Mouse (Mus musculus) retina, adult 2 months (tissue): ENCODE measurements around the gene Tmem26.

ENCODE experiments used
- DNase-seq: peaks from one replicate; pipeline ENCODE4 v3.0.0-alpha.2; 2012; ENCODE audit warnings: low read depth, low spot score

Gene Tmem26

DNA sequence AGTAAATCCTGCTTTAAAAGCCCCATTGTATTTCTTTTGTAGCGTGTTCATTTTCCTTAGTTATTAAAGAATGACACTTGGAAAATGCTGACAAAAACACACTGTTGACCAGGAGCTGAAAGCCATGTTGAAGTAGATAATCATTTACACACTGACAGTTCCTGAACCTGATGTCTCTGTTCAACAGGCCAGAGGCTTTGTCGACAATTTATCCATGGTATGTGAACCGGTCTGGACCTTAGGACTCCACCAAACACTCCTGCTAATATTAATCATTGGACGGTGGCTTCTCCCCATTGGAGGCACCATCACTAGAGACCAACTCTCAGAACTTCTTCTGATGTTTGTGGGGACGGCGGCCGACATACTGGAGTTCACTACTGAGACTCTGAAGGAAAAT is 27.5 kb downstream of the Tmem26 start:
- no peak for DNase-seq

DNA sequence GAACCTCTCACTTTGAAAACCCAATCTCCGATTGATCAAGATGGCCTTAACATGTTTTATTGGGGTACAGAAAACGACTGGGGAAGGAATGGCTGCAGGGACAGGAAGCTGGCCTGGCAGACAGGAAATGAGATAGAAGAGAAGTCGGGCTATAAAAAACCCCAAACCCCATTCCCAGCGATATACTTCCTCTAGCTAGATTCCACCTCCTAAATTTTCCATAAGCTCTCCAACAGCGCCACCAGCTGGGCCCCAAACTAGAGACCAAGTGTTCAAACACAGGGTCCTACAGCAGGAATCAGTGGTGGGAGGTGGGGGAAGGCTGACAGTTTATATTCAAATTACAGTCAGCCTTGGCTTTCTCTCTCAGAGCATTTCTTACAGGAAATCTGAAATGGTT is 35.8 kb downstream of the Tmem26 start:
- DNase-seq, result no peak

DNA sequence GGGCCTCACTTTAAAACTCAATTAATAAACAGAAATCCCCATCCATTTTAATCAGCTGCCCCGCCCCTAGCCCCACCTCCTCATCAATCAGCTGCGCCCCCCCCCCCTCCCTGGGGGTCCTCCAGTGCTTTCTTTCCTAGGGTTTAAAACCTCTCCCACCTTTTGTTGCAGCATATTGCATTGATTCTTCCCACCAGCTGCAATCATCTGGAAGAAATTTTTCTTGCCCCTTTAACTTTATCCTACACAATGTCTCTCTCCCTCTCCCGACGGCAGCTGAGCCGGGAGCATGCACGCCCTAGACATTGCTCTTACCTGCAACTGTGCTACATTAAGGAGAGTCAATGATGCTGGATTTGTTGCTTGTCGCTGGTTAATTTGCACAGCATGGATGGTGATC is 36.3 kb downstream of the Tmem26 start:
- no peak for DNase-seq

DNA sequence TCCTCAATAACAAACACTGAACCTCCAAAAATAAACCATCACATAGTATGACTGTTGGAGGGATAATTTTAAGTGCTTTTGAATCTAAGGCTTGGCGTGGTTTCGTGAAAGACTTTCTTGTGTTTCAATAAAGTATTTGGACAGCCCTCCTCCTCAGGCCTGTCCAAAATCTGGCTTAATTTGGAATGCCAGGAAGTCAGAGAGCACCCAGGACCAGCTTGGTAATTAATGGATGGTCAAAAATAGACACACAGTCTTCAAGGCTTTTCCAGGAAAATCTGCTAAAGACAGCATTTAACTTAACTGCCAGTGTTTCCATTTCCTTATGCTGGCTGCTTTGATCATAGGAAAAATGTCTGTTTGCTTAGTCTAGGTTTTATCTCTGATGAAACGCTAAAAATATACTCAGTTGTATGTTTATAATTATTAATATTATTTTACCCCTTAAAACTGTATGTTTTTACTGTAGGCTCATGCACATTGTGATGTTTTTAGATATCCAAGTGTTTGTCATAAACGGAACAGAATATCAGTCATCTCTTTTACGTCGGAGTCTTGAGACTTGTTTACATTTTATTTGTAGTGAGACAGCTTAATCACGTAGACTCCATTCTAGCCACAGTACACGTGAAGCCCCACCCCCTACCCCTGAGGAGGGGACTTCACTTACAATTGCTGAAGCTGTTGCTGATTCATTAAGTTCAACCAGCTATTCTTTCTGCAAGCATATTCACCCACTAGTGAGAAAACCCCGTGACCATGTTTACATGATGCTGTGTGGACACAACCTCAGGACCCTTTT is 57.8 kb downstream of the Tmem26 start:
- no peak for DNase-seq

DNA sequence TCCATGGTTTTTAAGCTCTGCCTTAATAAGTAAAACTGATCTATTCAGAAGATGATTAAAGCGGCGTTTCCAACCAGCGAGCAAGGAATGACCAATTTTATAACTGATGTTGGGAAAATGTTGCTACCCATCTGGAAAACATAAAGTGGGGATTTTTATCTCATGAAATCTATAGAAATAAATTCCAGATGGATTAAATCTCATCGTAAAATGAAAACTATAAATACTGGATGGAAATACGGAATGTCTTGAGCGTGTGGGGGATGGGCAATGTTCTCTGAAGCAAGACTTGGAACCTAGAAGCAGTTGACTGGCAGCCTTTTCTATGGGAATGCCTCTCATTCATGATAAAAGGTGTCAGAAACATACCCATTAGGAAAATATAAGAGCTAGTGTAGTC is 59.3 kb downstream of the Tmem26 start:
- no peak for DNase-seq

DNA sequence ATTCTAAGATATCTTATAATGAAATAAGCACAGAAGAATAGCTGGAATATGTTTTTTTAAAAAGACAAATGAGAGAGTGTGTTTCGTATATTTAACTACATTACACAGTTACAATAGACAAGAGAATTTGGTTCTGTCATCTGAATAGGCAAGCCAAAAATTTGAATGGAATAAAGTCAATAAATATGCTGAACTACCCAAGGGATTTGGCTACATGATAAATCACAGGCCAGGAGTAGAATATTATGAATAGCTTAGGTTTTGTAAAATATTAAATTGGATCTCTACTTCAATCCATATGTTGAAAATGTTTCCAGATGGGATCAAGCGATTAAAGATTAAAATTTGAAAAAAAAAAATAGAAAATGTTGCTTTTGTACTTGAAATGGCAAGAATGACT is 60.4 kb downstream of the Tmem26 start:
- no peak for DNase-seq

DNA sequence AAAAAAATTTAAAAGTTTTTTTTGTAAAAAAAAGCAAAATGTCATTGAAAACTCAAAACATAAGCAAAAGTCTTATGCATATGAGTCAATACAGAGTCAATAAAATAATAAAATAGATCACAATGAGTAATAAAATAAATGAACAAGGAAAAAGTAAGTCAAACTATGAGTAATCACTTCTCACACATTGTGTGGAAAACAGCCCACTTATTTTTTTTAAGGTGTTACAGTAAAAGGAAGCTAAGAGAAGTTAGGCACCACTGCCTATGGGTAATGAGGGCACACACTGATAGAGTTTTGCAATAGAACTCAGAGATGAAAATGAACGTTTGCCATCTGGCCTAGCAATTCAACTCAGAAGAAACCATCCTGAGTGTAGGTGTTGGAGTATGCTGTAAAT is 61.0 kb downstream of the Tmem26 start:
- no peak for DNase-seq

DNA sequence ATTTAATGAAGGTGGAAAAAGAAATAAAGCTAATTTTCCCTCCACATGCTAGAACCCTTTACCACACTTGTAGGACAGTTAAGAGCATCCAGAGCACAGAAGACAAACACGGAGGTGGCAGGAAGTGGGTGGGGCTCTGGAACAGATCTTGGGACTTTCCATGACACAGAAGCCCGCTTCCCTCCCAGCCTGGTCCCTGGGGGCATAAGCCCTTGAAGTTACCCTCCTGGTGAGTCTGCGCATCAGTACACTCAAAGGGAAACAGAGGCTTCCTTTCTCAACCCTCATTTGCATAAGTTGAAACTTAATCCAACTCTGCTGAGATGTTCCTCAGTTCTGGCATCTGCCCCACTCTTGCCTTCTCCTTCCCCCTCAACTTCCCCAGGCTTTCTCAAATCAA is 72.0 kb downstream of the Tmem26 start:
- no peak for DNase-seq

DNA sequence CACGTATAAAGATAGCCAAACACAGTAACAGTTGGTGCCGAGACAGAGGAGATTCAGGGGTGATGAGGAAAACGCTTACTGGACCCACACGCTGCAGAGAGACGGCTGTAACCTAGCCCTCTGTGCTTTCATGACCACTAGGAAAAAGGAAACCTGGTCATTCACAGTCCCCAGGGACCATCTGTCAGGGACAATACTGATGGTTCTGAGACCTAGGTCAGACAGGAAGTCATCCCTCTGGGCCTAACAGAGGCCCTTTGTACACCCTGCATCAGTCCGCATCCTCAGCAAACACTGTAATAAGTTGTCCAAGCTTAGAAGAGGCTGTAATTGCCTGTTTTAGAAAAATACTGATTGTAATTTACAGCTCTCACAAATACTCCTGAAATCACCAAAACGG is 76.4 kb downstream of the Tmem26 start:
- no peak for DNase-seq

DNA sequence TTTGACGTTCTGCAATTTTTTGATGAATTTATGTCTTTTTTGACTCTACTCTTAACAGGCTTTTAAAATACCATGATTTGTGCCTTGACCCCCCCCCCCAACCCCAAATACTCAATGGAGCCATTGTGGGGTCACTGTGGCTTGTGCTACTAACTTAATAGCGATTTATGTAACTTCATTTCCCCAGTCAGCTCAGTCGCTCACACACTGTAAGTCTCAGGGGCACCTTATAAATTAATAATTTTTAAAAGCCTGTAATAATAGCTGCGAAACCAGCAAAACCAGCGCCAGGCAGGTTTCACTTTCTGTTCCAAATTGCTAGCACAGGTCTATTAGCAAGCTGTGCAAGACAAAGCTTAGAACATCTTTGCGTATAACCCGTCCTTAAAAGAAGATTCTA is 76.9 kb downstream of the Tmem26 start:
- no peak for DNase-seq

DNA sequence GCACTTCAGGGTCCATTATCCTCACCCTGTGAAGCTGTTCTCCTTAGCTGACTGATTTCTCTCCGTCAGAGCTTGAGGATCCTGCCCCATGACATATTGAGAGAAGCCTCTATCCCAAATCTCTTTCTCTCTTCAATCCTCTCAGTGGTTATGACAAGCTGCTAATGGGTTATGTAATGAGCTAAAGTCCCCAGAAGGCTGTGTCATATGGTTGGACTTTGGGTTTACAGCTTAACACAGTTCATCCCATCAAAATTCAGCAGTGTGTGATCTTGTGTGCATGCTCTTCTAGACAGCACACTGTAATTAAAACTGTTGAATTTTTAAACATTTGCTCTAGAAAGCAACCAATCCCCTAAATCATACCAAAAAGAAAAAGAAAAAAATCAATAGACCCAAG is 82.9 kb downstream of the Tmem26 start:
- peak; percentile 11 for DNase-seq

DNA sequence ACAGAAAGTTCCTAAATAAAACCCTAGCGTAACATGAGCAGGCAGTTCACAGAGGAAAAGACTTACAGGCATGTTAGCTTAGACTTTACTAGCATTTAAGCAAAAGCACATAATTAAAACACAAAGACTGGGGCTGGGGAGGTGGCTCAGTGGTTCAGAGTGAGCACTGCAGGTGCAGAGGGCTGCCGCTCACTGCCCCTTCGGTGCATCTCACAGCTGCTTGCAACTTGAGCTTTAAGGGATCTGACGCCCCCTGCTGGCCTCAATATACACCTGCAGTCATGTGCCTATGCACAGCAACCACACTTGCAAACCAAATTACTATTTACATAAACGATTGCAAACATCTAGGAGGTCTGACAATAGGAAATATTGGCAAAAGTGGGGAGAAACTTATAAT is 87.5 kb downstream of the Tmem26 start:
- no peak for DNase-seq

DNA sequence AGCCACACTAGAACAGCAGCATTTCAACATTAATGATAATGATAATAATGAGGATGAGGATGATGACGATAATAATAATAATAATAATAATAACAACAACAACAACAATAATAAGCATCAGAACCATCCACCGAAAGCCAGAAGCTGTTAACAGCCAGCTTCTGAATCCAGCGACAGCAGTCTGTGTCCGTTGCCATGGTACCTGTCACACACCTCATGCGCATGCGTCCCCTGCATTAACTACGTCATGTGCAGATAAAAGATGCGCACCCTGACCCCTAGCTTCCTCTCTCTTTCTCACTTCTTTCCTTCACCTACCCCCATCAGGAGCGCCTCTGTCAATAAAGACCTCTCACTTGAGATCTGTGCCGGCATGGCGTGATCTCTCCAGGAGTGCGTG is 89.3 kb downstream of the Tmem26 start:
- DNase-seq, result no peak

DNA sequence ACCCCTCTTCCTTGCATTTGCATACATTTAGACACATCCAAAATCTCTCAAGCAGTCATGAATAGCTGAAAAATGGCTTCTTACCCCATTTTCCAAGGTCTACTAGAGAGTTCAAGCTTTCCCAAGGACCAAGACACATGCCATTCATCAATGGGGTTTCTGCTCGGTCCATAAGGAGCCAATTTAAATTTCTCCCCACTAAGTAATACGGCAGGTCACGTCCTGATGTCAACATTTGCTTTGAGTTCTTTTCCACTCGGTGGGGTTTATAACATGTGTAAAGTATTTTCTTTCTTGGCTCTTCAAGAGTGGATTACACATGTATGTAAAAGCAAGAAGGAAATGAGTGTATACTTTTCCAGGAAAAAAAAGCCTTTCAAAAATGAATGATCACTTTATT is 93.8 kb downstream of the Tmem26 start:
- DNase-seq, result no peak

DNA sequence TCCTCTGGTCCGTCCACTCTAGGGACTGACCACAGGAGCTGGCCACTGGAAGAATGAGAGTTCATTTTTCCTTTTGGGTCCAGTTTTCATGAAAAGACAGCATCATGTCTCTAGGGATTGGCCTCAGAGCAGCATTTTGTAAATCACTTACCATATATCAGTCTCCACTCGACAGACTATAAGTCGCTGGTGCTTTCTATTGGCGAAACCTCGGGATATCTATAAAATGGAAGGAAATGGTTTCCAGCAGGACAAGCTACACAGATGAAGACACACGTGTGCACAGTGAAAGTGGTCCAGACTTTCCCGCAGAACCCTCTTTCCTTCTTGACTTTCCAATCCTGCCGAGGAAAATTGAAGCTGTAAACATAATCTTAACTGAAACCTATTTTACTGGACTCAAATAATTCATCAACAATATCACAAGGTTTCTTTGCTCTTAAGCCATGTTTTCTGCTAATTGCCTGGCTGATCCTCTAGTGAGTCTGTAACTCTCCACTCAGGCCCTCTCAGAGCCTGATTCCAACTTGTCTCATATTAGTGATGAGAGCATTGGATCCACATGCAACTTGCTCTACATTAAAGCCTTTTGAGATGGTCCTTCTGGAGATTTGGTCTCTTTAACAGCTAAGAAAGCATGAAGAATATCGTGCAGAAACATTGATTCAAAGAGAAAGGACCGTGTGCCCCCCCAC is 94.8 kb downstream of the Tmem26 start:
- DNase-seq, result no peak

DNA sequence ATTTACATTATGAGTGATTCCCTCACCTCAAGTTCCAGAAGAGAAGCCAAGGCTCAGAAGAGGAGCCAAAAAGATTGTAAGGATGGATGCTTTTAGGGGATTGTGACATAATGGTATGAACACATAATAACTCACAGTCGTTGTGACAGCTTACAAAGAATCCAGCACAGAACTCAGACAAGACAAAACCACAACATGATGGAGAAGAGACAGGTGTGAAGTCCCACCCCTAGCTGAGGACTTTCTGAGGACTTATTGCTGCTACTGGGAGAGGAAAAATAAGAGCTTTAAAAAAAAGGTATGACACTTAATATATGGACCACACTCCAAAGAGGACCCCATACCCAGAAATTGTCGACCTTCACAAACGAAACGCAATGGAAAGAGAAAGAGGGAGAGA is 101.1 kb downstream of the Tmem26 start:
- no peak for DNase-seq
